Mouse (Mus musculus) layer of hippocampus, adult 9-10 months (tissue): ENCODE results near the gene Ak9.

Source experiments
- DNase-seq: peaks from one replicate; pipeline ENCODE4 v3.0.0; 2022; ENCODE audit warnings: low spot score

Ak9 gene

DNA sequence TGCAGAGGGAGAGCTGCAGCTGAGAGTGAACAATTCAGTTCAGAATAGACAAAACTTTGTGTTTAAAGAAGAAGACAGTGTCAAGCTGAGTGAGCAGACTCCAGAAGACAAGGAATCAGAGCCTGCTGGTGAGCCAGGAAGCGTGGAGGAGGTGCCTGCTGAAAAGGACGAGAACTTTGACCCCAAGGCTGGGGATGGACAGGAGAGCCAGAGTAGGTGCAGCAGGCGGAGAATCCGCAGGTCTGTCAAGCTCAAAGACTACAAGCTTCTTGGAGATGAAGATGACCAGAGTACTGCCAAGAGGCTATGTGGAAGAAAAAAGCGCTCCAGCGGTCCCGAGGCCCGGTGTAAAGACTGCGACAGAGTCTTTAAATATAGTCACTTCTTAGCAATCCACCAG, 147.9 kb downstream of the Ak9 start:
- DNase-seq: no peak

DNA sequence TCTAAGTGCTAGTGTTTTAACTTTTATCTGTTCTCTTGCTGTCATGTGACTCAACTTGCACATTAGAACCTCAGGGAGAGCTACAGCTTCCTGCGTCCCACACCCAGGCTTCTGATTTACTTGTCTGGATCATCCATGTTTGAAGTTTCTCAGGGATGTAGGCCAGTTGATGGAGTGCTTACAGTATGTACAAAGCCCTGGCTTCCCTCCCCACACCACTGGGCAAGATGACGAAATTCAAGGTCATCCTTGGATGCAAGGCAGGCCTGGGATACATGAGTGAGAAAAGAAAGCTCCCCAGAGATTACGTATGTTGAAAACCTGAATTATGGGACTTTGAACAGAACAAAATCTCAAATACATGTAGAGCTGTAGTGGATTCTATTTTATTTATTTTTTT, 149.0 kb downstream of the Ak9 start:
- DNase-seq: no peak

- no peak for DNase-seq
Measured at GRCm38 (mm10) chr10:41459990-41460389, 156.2 kb downstream of the Ak9 start.

DNA sequence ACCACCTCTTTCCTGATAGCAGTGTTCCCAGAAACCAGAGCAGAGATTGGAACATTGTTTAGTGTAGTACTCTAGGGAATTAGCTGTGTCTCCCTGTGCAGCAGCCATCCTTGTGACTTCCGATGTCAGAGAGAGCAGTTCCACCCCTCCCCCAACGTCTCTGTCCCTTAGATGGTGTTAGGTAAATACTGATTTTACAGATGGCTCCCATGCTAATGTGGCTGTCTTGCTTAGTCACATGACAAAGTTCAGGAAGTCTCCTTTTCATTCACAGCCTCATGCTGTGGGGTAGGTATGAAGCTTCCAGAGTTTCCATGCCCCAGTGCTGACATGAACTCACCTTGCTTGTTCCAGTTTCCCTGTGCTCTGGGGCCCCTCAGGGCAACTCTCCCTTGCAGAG, 156.7 kb downstream of the Ak9 start:
- no peak for DNase-seq

DNA sequence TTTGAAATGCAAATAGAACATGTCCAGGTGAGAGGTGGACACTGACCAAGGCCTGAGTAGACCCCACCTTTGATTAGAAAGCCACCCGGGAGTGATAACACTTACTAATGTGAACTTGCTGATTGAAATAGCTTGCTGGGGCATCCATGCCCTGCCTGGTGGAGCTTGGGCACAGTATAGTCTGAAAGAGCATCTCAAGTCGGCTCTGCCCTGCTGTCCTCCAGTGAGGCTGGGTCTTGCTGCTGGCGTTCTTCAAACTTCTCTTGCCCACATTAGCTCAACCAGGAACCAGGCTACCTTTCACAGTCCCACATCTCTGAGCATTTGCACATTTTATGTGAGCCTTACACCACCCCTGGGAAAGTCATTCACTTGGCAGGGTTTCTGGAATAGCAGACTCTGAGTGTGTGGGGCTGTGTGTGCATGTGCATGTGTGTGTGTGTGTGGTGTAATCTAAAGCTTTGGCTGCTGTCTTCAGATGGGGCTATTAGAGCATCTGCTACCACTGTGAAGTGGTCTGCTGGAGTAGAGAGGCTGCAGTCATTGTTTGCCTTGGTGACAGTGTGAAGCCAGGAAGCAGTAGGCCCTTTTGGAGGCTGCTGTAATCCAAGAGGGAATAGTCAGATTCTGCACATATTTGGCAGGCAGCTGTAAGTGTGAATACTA, 157.4 kb downstream of the Ak9 start:
- no peak for DNase-seq

- DNase-seq: no peak
Measured at GRCm38 (mm10) chr10:41464401-41464955, 160.7 kb downstream of the Ak9 start.

- DNase-seq: no peak
Measured at GRCm38 (mm10) chr10:41467325-41467724, 163.5 kb downstream of the Ak9 start.

DNA sequence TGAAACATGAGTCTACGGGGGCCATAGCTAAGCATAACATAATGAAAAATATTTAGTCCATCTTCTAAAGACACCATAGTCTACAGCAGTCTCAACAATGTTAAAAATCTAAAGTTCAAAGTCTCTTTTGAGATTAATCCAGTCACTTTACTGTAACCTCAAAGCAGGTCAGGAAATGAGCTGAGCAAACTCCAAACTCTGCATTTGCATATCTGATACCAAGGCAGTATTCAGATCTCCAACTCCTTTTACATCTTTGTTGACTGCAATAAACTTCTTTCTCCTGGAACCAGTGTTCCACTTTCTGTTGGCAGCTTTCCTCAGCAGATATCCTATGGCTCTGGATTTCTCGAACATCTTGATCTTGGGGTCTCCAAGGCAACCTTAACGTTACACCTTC, 166.9 kb downstream of the Ak9 start:
- DNase-seq: no peak

- DNase-seq: no peak
Measured at GRCm38 (mm10) chr10:41472534-41472933, 168.8 kb downstream of the Ak9 start.

- no peak for DNase-seq
Measured at GRCm38 (mm10) chr10:41472962-41473481, 169.2 kb downstream of the Ak9 start.

DNA sequence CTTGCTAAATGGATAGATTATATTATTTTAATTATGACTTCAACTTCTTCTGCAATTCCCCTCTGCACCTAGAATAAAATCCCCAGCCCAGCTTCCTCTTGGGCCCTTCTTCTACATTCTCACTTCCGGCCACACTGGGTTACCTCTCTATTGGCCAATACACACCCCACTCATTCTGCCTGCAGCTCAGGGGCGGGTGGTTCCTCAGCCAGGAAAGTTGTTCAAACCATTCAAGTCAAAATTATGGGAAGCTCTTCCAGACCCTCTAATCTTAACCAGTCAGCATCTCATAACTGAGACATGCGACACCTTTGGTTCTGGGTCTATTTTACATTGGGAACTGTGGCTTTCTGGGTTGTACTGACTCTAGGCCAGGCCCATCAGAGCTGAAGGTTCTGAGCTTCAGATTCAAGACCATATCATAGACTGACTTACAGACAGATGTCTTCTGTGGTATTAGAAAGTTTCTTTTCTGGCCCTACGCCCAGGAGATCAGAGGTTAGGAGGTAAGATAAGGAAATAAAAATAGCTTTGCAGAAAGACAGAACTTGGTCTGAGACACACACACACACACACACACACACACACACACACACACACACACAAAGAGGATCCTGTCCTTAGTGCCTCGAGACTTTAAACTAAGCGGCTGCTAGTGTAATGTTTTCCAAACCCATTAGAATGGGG, 170.1 kb downstream of the Ak9 start:
- no peak for DNase-seq

GRCm38 (mm10) chr10:41474981-41475391, 171.2 kb downstream of the Ak9 start:
- no peak for DNase-seq

DNA sequence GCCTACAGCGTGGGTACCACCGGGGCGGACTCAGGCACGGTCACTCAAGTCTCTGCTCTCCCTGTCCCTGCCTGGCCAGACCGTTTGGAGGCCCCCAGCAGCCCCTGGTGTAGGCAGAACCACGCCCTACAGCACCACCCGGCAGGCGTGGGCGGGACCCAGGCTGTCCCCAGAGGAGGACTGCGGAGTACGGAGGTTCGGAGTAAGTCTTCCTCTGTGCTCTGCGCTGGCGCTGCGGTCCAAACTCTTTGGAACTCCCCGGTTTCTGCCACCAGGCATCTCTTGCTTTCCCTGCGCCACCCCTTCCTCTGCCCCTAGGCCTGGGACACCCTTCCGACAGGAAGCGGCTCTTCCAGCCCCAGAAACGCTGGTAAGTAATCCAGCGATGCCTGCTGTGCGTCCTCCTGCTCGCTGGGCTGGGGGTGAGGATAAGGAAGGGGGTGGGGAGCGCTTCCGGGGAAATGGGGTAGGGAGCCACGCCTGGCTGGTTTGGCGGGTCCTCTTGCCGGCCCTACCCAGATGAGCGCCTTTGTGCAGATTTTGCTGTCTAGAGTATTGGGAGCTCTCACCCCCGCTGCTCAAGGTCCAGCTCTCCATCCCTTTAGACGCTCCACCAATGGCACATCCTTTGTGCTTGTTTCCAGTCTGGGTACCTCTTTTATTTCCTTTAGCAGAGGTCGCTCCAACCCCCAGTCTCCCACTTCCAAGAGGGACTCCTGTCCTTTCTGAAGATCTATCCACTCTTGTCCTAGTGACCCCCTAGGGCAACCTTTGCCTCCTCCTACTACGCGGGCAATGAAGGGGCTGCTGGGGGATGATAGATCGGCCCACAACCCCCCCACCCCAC, 172.6 kb downstream of the Ak9 start, which contains the start of gene Mical1:
TSS of gene Mical1 (plus strand) at position 144 of the 847 bp plus-strand sequence.
- DNase-seq: no peak

GRCm38 (mm10) chr10:41477018-41477277, 173.2 kb downstream of the Ak9 start:
- no peak for DNase-seq

- DNase-seq: no peak
Measured at GRCm38 (mm10) chr10:41477278-41478181, 173.8 kb downstream of the Ak9 start.

GRCm38 (mm10) chr10:41479961-41480360, 176.2 kb downstream of the Ak9 start:
- no peak for DNase-seq

DNA sequence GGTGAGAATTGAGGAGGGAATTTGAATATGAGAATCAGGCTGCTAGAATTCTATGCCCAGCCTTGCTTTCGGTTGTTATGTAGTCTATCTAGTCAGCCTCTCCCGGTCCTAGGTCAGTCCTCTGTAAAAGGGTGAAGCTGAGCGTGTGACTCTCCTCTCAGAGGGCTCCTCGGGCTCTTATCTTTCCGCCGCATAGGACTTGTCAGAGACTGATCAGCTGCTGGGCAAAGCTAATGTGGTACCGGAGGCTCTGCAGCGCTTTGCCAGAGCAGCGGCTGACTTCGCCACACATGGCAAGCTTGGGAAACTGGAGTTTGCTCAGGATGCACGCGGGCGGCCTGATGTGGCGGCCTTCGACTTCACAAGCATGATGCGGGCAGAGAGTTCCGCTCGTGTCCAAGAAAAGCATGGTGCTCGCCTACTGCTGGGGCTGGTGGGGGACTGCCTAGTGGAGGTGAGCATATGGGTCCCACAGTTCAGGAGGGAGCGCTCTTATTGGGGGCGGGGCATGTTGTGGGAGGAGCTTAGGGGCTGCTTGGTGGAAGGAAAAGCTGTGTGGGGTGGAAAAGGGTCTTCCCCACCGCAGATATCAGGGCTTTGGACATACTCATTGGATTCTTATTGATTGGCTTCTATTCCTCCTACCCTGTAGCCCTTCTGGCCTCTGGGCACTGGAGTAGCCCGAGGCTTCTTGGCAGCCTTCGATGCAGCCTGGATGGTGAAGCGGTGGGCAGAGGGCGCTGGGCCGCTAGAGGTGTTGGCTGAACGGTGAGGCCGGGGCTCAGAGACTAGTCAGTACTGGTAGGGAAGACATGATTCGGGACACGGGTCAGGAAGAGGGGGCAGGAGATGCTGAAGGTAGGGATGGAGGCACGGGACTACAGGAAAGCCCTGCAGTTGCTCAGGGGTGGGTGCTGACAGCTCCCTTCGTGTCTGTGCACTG, 177.4 kb downstream of the Ak9 start:
- DNase-seq: no peak

- DNase-seq: no peak
Measured at GRCm38 (mm10) chr10:41482446-41482845, 178.7 kb downstream of the Ak9 start.
